In genomic region chr3:30209131-30209530, GRCm38 (mm10) we compare ENCODE assay signal across 15 mouse cellular contexts.
DNase-seq lines count a peak whose midpoint lies in the region; ATAC-seq and TF ChIP-seq lines count a peak whose summit lies in the region.
"Had no signal": no experiment of that assay in that cellular context is flagged by ENCODE, and none has a peak within 500 bp of the region (broad histone marks: within the 10 kb centered on the region; RNA-seq: fewer than 3 reads in every experiment).

No protein-coding gene starts in this region.

- H3K4me3 ChIP-seq in kidney, postnatal 0 days (replicated peaks; ENCODE audit: low read depth, low read length): no peak overlapping the region
- H3K4me3 ChIP-seq in lung, postnatal 0 days (ENCODE audit: low read depth, low read length): no peak overlapping the region
- no peak overlapping the region for H3K4me3 ChIP-seq in ES-E14 (ENCODE audit: insufficient read depth in 1 of 2, low read depth in 1 of 2, low read length in 2 of 2, poor library complexity in 1 of 2, severe bottlenecking in 1 of 2)
- H3K4me3 ChIP-seq in stomach, postnatal 0 days (ENCODE audit: low read depth, low read length): no peak overlapping the region
- H3K4me3 ChIP-seq: embryonic facial prominence, embryonic 10.5 days; hindbrain, embryonic 12.5 days; lung, embryonic 15.5 days; neural tube, embryonic 13.5 days had no signal

- H3K27ac ChIP-seq in kidney, postnatal 0 days: no peak overlapping the region
- H3K27ac ChIP-seq in lung, postnatal 0 days (ENCODE audit: low read length): no peak overlapping the region
- H3K27ac ChIP-seq in ES-E14 (ENCODE audit: insufficient read depth, low read depth, low read length, poor library complexity, severe bottlenecking): no peak overlapping the region
- no peak overlapping the region for H3K27ac ChIP-seq in stomach, postnatal 0 days (replicated peaks)
- H3K27ac ChIP-seq: embryonic facial prominence, embryonic 10.5 days; hindbrain, embryonic 12.5 days; lung, embryonic 15.5 days; neural tube, embryonic 13.5 days had no signal

- ATAC-seq in kidney, postnatal 0 days (replicated peaks; ENCODE audit: low FRiP score, low read depth): no peak
- ATAC-seq in lung, postnatal 0 days: no peak
- no peak for ATAC-seq in stomach, postnatal 0 days (ENCODE audit: low FRiP score, low TSS enrichment)

- no peak for TF ChIP-seq EP300 in lung, postnatal 0 days (IDR thresholded peaks at IDR 0.05)
- no peak for TF ChIP-seq EP300 in stomach, postnatal 0 days (optimal IDR thresholded peaks at IDR 0.05)

- TF ChIP-seq CTCF in kidney, postnatal 0 days (IDR thresholded peaks at IDR 0.05; ENCODE audit: low read depth): peak; percentile 18; the same call in 1 of the 2 replicates
- peak; percentile 34; the same call in 1 of the 2 replicates for TF ChIP-seq CTCF in lung, postnatal 0 days (IDR thresholded peaks at IDR 0.05)
- TF ChIP-seq CTCF in stomach, postnatal 0 days (IDR thresholded peaks at IDR 0.05; ENCODE audit: low read depth): peak; percentile 25; the same call in 1 of the 2 replicates

- in situ Hi-C loops in ES-E14 (cut with MboI; ENCODE audit: low sequenced_read_pairs in 2 of 2, unreplicated experiment in 2 of 2): no loop called here

- no peak overlapping the region for H3K4me2 ChIP-seq in kidney, postnatal 0 days (ENCODE audit: low read length)
- no peak overlapping the region for H3K4me2 ChIP-seq in lung, postnatal 0 days (replicated peaks; ENCODE audit: low read depth, low read length)
- H3K4me2 ChIP-seq in stomach, postnatal 0 days (replicated peaks; ENCODE audit: low read depth): no peak overlapping the region
- H3K4me2 ChIP-seq: hindbrain, embryonic 12.5 days; lung, embryonic 15.5 days; neural tube, embryonic 13.5 days had no signal

- DNase-seq in kidney, postnatal 0 days (ENCODE audit: low spot score): no peak
- DNase-seq in kidney, postnatal 4 days: no peak
- no peak for DNase-seq in lung, postnatal 0 days (ENCODE audit: low spot score)
- DNase-seq in lung, postnatal 36 days: no peak
- DNase-seq in ES-E14 (ENCODE audit: low read depth, low spot score): peak; percentile 3
- DNase-seq in stomach, postnatal 0 days (ENCODE audit: low spot score): no peak
- no peak for DNase-seq in heart, adult 9 months (ENCODE audit: low spot score in 2 of 2)
- DNase-seq: cerebellum, adult 2 months; gastrocnemius, postnatal 25 days; midbrain, embryonic 14.5 days; right cerebral cortex, adult 18-20 months had no signal

- no peaks in the 10 kb centered on the region for H3K27me3 ChIP-seq in kidney, postnatal 0 days (ENCODE audit: insufficient read depth, low read length)
- no peaks in the 10 kb centered on the region for H3K27me3 ChIP-seq in lung, postnatal 0 days (replicated peaks; ENCODE audit: insufficient read depth, low read length)
- no peaks in the 10 kb centered on the region for H3K27me3 ChIP-seq in stomach, postnatal 0 days (ENCODE audit: control insufficient read depth, insufficient read depth, low read length)
- H3K27me3 ChIP-seq: hindbrain, embryonic 12.5 days; lung, embryonic 15.5 days had no signal

- no peaks in the 10 kb centered on the region for H3K9me3 ChIP-seq in kidney, postnatal 0 days (replicated peaks; ENCODE audit: low read length)
- no peaks in the 10 kb centered on the region for H3K9me3 ChIP-seq in lung, postnatal 0 days (ENCODE audit: low read length)
- H3K9me3 ChIP-seq in ES-E14 (ENCODE audit: control insufficient read depth, insufficient read depth, low read depth, low read length): no peaks in the 10 kb centered on the region
- no peaks in the 10 kb centered on the region for H3K9me3 ChIP-seq in stomach, postnatal 0 days (ENCODE audit: control insufficient read depth, low read length)
- H3K9me3 ChIP-seq: embryonic facial prominence, embryonic 10.5 days; hindbrain, embryonic 12.5 days; lung, embryonic 15.5 days; neural tube, embryonic 13.5 days had no signal

- H3K36me3 ChIP-seq in kidney, postnatal 0 days (ENCODE audit: insufficient read depth, low read length): no peaks in the 10 kb centered on the region
- no peaks in the 10 kb centered on the region for H3K36me3 ChIP-seq in lung, postnatal 0 days (ENCODE audit: insufficient read depth, low read length)
- no peaks in the 10 kb centered on the region for H3K36me3 ChIP-seq in ES-E14 (ENCODE audit: control insufficient read depth, insufficient read depth, low read length, poor library complexity, severe bottlenecking)
- H3K36me3 ChIP-seq in stomach, postnatal 0 days (ENCODE audit: control insufficient read depth, insufficient read depth, low read length): no peaks in the 10 kb centered on the region
- H3K36me3 ChIP-seq: embryonic facial prominence, embryonic 10.5 days; hindbrain, embryonic 12.5 days; lung, embryonic 15.5 days; neural tube, embryonic 13.5 days had no signal

- no peak overlapping the region for H3K9ac ChIP-seq in kidney, postnatal 0 days (ENCODE audit: low read depth, low read length)
- H3K9ac ChIP-seq in lung, postnatal 0 days (replicated peaks; ENCODE audit: low read depth): no peak overlapping the region
- H3K9ac ChIP-seq in ES-E14 (ENCODE audit: insufficient read depth, low read depth, low read length, poor library complexity, severe bottlenecking): no peak overlapping the region
- H3K9ac ChIP-seq in stomach, postnatal 0 days (ENCODE audit: low read length): no peak overlapping the region
- H3K9ac ChIP-seq: hindbrain, embryonic 12.5 days; lung, embryonic 15.5 days; neural tube, embryonic 13.5 days had no signal

- H3K4me1 ChIP-seq in kidney, postnatal 0 days (replicated peaks; ENCODE audit: insufficient read depth, low read length): no peaks in the 10 kb centered on the region
- peaks cover 8% of the 10 kb centered on the region; the same call in 1 of the 2 replicates for H3K4me1 ChIP-seq in lung, postnatal 0 days (ENCODE audit: insufficient read depth, low read depth, low read length)
- H3K4me1 ChIP-seq in ES-E14 (ENCODE audit: control insufficient read depth in 2 of 2, insufficient read depth in 2 of 2, low read length in 2 of 2, poor library complexity in 1 of 2): no peaks in the 10 kb centered on the region
- no peaks in the 10 kb centered on the region for H3K4me1 ChIP-seq in stomach, postnatal 0 days (replicated peaks; ENCODE audit: control insufficient read depth, insufficient read depth)

TF ChIP-seq in ES-E14, 5 proteins besides CTCF, POLR2A, EP300 and RAD21:
- TF ChIP-seq MAFK (IDR thresholded peaks at IDR 0.05; ENCODE audit: insufficient read depth, low read depth, low read length): no peak
- TF ChIP-seq ZC3H11A (IDR thresholded peaks at IDR 0.05; ENCODE audit: borderline replicate concordance, low read depth, low read length): no peak
- no peak for TF ChIP-seq CHD2 (IDR thresholded peaks at IDR 0.05; ENCODE audit: low read depth, low read length)
- no peak for TF ChIP-seq HCFC1 (IDR thresholded peaks at IDR 0.05; ENCODE audit: borderline replicate concordance, insufficient read depth, low read length)
- no peak for TF ChIP-seq ZNF384 (IDR thresholded peaks at IDR 0.05; ENCODE audit: low read depth, low read length)
